ENCODE assay signal across 9 mouse cellular contexts in the genomic region with DNA sequence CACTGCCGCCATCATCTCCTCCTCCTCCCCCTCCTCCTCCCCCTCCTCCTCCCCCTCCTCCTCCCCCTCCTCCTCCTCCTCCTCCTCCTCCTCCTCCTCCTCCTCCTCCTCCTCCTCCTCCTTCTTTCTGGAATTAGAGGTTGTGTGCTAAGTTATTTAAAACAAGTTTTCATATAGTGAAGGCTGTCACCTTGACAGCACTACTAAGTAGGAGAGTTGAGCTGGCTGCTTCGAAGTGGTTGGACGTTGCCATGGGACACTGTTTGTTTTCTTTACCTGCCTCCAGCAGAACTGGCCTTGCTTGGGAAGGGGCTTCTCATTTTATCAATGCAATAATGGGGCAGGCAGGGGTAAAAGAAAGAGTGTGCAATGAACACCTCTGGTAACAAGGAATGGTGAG. TPM values are rescaled to one million over a fixed set of nuclear protein-coding genes. Genes with fewer than 3 reads are reported as not detected.
A peak's percentile ranks its signal among the peaks of the same experiment; 100 is the strongest.
DNase-seq lines count a peak whose midpoint lies in the region; ATAC-seq and TF ChIP-seq lines count a peak whose summit lies in the region.
"Had no signal": no experiment of that assay in that cellular context is flagged by ENCODE, and none has a peak within 500 bp of the region (broad histone marks: within the 10 kb centered on the region; RNA-seq: fewer than 3 reads in every experiment).

TSS of gene Gm17402 (minus strand) at position 101 of the 400 bp plus-strand sequence.

- peaks cover 42% of the 10 kb centered on the region for H3K4me1 ChIP-seq in heart, embryonic 13.5 days
- no peaks in the 10 kb centered on the region for H3K4me1 ChIP-seq in ES-E14 (ENCODE audit: control insufficient read depth in 2 of 2, insufficient read depth in 2 of 2, low read length in 2 of 2, poor library complexity in 1 of 2)
- H3K4me1 ChIP-seq in hindbrain, embryonic 10.5 days (replicated peaks), result peaks cover 7% of the 10 kb centered on the region; the same call in 1 of the 2 replicates
- peaks cover 10% of the 10 kb centered on the region for H3K4me1 ChIP-seq in midbrain, embryonic 10.5 days

- no peak for ATAC-seq in heart, embryonic 13.5 days (ENCODE audit: extremely low read depth, insufficient number of reproducible peaks, low FRiP score, low TSS enrichment)

- H3K27ac ChIP-seq in heart, embryonic 13.5 days (replicated peaks), result peak within 1 kb of the TSS; percentile 70
- no peak within 1 kb of the TSS for H3K27ac ChIP-seq in ES-E14 (ENCODE audit: insufficient read depth, low read depth, low read length, poor library complexity, severe bottlenecking)
- H3K27ac ChIP-seq in hindbrain, embryonic 10.5 days, result peak within 1 kb of the TSS; percentile 82
- H3K27ac ChIP-seq in midbrain, embryonic 10.5 days (replicated peaks), result peak within 1 kb of the TSS; percentile 84

- no peaks in the 10 kb centered on the region for H3K27me3 ChIP-seq in heart, embryonic 13.5 days (replicated peaks)
- peaks cover 25% of the 10 kb centered on the region for H3K27me3 ChIP-seq in hindbrain, embryonic 10.5 days (ENCODE audit: insufficient read depth, poor library complexity, severe bottlenecking)
- H3K27me3 ChIP-seq in midbrain, embryonic 10.5 days (ENCODE audit: low read depth, poor library complexity, severe bottlenecking), result peaks cover 30% of the 10 kb centered on the region
- H3K27me3 ChIP-seq: CH12.LX had no signal

- H3K4me2 ChIP-seq in heart, embryonic 13.5 days, result peak within 1 kb of the TSS; percentile 86

- no peaks in the 10 kb centered on the region for H3K9me3 ChIP-seq in heart, embryonic 13.5 days
- no peaks in the 10 kb centered on the region for H3K9me3 ChIP-seq in ES-E14 (ENCODE audit: control insufficient read depth, insufficient read depth, low read depth, low read length)
- no peaks in the 10 kb centered on the region for H3K9me3 ChIP-seq in hindbrain, embryonic 10.5 days
- H3K9me3 ChIP-seq in midbrain, embryonic 10.5 days (replicated peaks), result no peaks in the 10 kb centered on the region

- H3K36me3 ChIP-seq in heart, embryonic 13.5 days, result no peaks in the 10 kb centered on the region
- no peaks in the 10 kb centered on the region for H3K36me3 ChIP-seq in ES-E14 (ENCODE audit: control insufficient read depth, insufficient read depth, low read length, poor library complexity, severe bottlenecking)
- H3K36me3 ChIP-seq in hindbrain, embryonic 10.5 days, result no peaks in the 10 kb centered on the region
- no peaks in the 10 kb centered on the region for H3K36me3 ChIP-seq in midbrain, embryonic 10.5 days

- peak within 1 kb of the TSS; percentile 88 for H3K9ac ChIP-seq in heart, embryonic 13.5 days
- peak within 1 kb of the TSS; percentile 46; the same call in 1 of the 2 replicates for H3K9ac ChIP-seq in ES-E14 (ENCODE audit: insufficient read depth, low read depth, low read length, poor library complexity, severe bottlenecking)

- DNase-seq in heart, adult 18-20 months, result no peak
- DNase-seq in ES-E14 (ENCODE audit: low read depth, low spot score), result no peak
- no peak for DNase-seq in hindbrain, embryonic 10.5 days (ENCODE audit: low spot score)
- no peak for DNase-seq in midbrain, embryonic 10.5 days (ENCODE audit: low spot score)
- no peak for DNase-seq in adrenal gland, postnatal 4 days (ENCODE audit: low spot score in 2 of 2)
- no peak for DNase-seq in adrenal gland, postnatal 14 days
- no peak for DNase-seq in thymus, postnatal 25 days

- peak within 1 kb of the TSS; percentile 72 for H3K4me3 ChIP-seq in heart, embryonic 13.5 days
- peak within 1 kb of the TSS; percentile 57 to 58 for H3K4me3 ChIP-seq in ES-E14 (ENCODE audit: insufficient read depth in 1 of 2, low read depth in 1 of 2, low read length in 2 of 2, poor library complexity in 1 of 2, severe bottlenecking in 1 of 2)
- H3K4me3 ChIP-seq in hindbrain, embryonic 10.5 days, result peak within 1 kb of the TSS; percentile 66
- H3K4me3 ChIP-seq in midbrain, embryonic 10.5 days, result peak within 1 kb of the TSS; percentile 67

- 30% methylated on average over 3 of the region's 3 CpGs for WGBS in heart, embryonic 13.5 days
- 58% methylated on average over 3 of the region's 3 CpGs for WGBS in hindbrain, embryonic 10.5 days
- 59% methylated on average over 3 of the region's 3 CpGs for WGBS in midbrain, embryonic 10.5 days

- in situ Hi-C loops in ES-E14 (cut with MboI; ENCODE audit: low sequenced_read_pairs in 2 of 2, unreplicated experiment in 2 of 2), result no loop called here

TF ChIP-seq in ES-E14, 5 proteins besides CTCF, POLR2A, EP300 and RAD21:
- TF ChIP-seq CHD2 (IDR thresholded peaks at IDR 0.05; ENCODE audit: low read depth, low read length) (no peak), HCFC1 (IDR thresholded peaks at IDR 0.05; ENCODE audit: borderline replicate concordance, insufficient read depth, low read length) (no peak), ZC3H11A (IDR thresholded peaks at IDR 0.05; ENCODE audit: borderline replicate concordance, low read depth, low read length) (no peak), ZNF384 (IDR thresholded peaks at IDR 0.05; ENCODE audit: low read depth, low read length) (no peak), MAFK (IDR thresholded peaks at IDR 0.05; ENCODE audit: insufficient read depth, low read depth, low read length) (no peak)
TF ChIP-seq in ES-E14: peak in this region for 0.

RNA-seq across cellular contexts. Expression of gene Gm17402, which starts in this region (rescaled TPM):
- not detected in 2 replicates for polyA plus RNA-seq in heart, embryonic 13.5 days (2015; fragmentation: Nextera tagmentation; extraction: Ambion mirVana)
- total RNA-seq in heart, adult 18-20 months (2021), result not detected
- total RNA-seq in ES-E14 (2012; rRNA removed), result not detected in 2 replicates
- not detected in 2 replicates for polyA plus RNA-seq in hindbrain, embryonic 10.5 days (2016; fragmentation: Nextera tagmentation; extraction: Ambion mirVana)
- not detected in 2 replicates for polyA plus RNA-seq in midbrain, embryonic 10.5 days (2016; fragmentation: Nextera tagmentation; extraction: Ambion mirVana)
- total RNA-seq in adrenal gland, postnatal 4 days (2021), result not detected
- total RNA-seq in adrenal gland, postnatal 14 days (2021), result not detected in 2 replicates
- total RNA-seq: CH12.LX had no signal
